Mouse (Mus musculus): Measurements from ENCODE around the gene Ppl. TPM values are rescaled to one million over a fixed set of nuclear protein-coding genes. Genes with fewer than 3 reads are reported as not detected.
A peak's percentile ranks its signal among the peaks of the same experiment; 100 is the strongest.

Ppl gene
- polyA plus RNA-seq, 1 experiment from 2014 or later = 1.3 TPM

DNA sequence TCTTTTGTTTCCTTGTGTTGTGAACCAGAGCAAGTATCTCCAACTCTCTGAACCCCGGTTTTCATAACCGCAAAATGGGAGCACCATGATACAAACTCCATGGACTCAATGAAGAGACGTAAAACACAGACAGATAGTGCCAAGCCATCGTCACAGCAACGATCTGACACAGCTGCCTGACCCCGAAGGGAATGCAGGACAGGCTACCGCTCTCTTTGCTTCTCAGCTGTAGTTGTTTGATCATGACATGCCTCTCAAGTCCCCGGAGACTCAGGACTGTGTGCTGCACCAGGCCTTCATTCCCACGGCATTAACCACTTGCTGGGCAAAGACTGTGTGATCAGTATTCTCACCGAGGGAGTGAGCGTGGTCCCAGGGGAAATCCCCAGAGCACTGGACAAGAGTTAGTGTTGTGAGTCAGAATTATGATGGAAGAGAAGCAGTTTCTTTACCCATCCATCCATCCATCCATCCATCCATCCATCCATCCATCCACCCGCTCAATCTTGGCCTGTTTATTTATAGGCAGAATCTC lies 4.9 kb upstream of the Ppl start:
- peaks cover 15% of the 10 kb centered on the region for H3K27me3 ChIP-seq (ENCODE audit: control insufficient read depth, insufficient read depth, low read length)
- H3K27ac ChIP-seq (replicated peaks in 1 of 2; ENCODE audit: control insufficient read depth in 1 of 2, insufficient read depth in 1 of 2, low read depth in 2 of 2, low read length in 2 of 2) = no peak overlapping the region
- H3K4me2 ChIP-seq (ENCODE audit: low read length) = no peak overlapping the region
- H3K36me3 ChIP-seq (ENCODE audit: control insufficient read depth, insufficient read depth, low read length) = no peaks in the 10 kb centered on the region
- no peak for ATAC-seq (ENCODE audit: insufficient number of reproducible peaks, insufficient read depth, low FRiP score, low read depth)
- H3K9me3 ChIP-seq (ENCODE audit: control insufficient read depth, low read length) = no peaks in the 10 kb centered on the region
- no peak overlapping the region for H3K4me3 ChIP-seq (ENCODE audit: control insufficient read depth in 1 of 2, insufficient read depth in 1 of 2, low read depth in 1 of 2, low read length in 2 of 2)
- WGBS = 61% methylated on average over 12 of the region's 12 CpGs
- peaks cover 34 to 38% of the 10 kb centered on the region in 2 experiments for H3K4me1 ChIP-seq (ENCODE audit: control insufficient read depth in 2 of 2, insufficient read depth in 2 of 2, low read length in 2 of 2)
- no peak overlapping the region for H3K9ac ChIP-seq (ENCODE audit: low read length)

DNA sequence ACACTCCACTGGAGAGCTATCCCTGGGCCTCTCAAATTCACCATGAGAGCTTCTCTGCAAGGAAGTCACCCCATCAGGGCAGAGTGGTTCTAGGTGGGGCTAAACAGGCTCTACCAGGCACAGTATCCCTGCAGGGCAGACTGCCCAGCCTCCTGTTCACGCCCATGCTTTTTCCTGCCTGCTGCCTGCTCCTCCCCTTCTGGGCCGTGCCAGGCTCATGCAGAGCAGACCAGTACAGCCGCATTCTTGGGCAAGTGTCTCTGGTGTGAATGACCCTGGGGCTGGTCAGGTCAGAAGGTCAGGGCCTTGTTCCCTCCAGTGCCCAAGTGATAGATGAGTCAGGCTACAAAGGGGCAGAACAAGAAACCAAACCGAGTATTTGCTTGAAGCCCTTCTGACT lies 4.3 kb upstream of the Ppl start:
- no peaks in the 10 kb centered on the region for H3K9me3 ChIP-seq (ENCODE audit: control insufficient read depth, low read length)
- no peak overlapping the region for H3K4me2 ChIP-seq (ENCODE audit: low read length)
- no peak overlapping the region for H3K4me3 ChIP-seq (ENCODE audit: control insufficient read depth in 1 of 2, insufficient read depth in 1 of 2, low read depth in 1 of 2, low read length in 2 of 2)
- H3K4me1 ChIP-seq (ENCODE audit: control insufficient read depth in 2 of 2, insufficient read depth in 2 of 2, low read length in 2 of 2) = peaks cover 34 to 43% of the 10 kb centered on the region in 2 experiments
- no peak overlapping the region for H3K27ac ChIP-seq (replicated peaks in 1 of 2; ENCODE audit: control insufficient read depth in 1 of 2, insufficient read depth in 1 of 2, low read depth in 2 of 2, low read length in 2 of 2)
- peak overlapping the region; percentile 7; the same call in 1 of the 2 replicates for H3K9ac ChIP-seq (ENCODE audit: low read length)
- 21% methylated on average over 4 of the region's 4 CpGs for WGBS
- no peaks in the 10 kb centered on the region for H3K36me3 ChIP-seq (ENCODE audit: control insufficient read depth, insufficient read depth, low read length)
- peak; percentile 11 for ATAC-seq (ENCODE audit: insufficient number of reproducible peaks, insufficient read depth, low FRiP score, low read depth)
- H3K27me3 ChIP-seq (ENCODE audit: control insufficient read depth, insufficient read depth, low read length) = peaks cover 20% of the 10 kb centered on the region

DNA sequence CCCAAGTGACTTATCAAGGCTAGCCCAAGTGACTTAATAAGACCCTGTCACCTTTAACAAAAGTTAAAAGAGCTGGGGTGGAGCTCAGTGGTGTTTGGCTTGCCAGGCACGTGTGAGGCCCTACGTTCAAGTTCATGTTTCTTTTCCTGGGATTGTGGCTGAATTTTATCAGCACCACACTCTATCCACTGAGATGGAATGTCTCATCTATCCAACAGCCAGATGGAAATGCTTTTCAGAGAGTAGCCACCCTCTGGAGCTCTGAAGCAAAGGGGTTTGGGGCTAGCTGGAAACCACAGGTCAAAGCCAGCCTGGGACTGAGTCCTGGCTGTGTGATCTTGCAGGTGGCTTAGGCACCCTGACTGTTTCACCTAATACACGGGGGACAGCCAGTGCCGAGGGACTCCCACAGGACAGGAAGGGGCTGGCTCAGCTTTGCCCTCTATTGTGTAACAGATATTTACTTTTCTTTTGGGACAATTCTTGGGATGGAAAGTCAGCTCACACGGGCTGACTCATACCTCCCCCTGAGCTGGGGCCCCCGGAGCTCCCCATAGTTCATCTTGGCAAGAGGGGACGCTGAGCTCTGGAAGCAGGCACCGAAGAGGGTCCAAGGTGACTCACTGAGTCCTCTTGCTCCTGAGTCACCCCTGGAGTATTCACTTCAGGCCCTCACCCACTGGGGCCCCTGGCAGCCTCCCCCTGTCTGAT lies 3.5 kb upstream of the Ppl start:
- Histone ChIP-seq H3K36me3 (ENCODE audit: control insufficient read depth, insufficient read depth, low read length) (no peaks in the 10 kb centered on the region), H3K27ac (replicated peaks in 1 of 2; ENCODE audit: control insufficient read depth in 1 of 2, insufficient read depth in 1 of 2, low read depth in 2 of 2, low read length in 2 of 2) (peak overlapping the region; percentile 5 to 35; a peak in 3 of 4 replicates), H3K4me1 (ENCODE audit: control insufficient read depth in 2 of 2, insufficient read depth in 2 of 2, low read length in 2 of 2) (peaks cover 34 to 50% of the 10 kb centered on the region in 2 experiments), H3K4me2 (ENCODE audit: low read length) (no peak overlapping the region), H3K4me3 (ENCODE audit: control insufficient read depth in 1 of 2, insufficient read depth in 1 of 2, low read depth in 1 of 2, low read length in 2 of 2) (no peak overlapping the region), H3K9me3 (ENCODE audit: control insufficient read depth, low read length) (no peaks in the 10 kb centered on the region), H3K27me3 (ENCODE audit: control insufficient read depth, insufficient read depth, low read length) (peaks cover 28% of the 10 kb centered on the region), H3K9ac (ENCODE audit: low read length) (peak overlapping the region; percentile 7; the same call in 1 of the 2 replicates)
- ATAC-seq (ENCODE audit: insufficient number of reproducible peaks, insufficient read depth, low FRiP score, low read depth) = no peak
- whole genome bisulfite sequencing = 49% methylated on average over 8 of the region's 8 CpGs

DNA sequence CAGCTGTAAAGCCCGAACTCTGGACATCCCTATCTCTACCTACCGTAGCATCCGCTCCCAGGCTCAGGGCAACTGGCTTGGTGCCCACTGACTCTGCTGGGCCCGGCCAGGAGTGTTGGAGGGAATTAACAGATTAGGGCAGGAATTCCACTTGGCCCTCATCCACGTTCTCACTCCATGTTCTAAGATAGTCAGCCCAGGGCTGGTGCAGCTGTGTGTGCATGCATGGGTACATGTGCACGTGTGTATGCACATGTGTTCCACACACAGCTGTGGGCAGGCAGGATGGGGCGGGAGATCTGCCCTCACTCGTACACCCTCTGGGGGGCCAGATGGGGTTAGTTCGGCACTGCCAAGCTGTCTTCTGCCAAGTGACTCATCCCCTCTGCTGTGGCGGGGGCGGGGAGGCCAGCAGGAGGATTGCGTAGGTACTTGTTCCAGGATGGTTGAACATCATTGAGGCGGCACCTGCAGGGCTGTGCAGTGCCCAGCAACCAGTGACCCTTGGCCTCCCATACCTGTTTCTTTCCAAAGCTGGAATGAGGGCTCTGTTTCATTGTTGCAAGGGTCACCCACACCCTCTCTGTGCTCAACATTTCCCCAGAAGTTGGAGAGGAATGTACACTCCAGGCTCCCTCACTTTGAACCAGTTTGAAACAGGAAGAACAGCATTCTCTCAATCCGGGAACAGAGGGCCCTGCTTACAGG lies 2.6 kb upstream of the Ppl start:
- no peaks in the 10 kb centered on the region for H3K36me3 ChIP-seq (ENCODE audit: control insufficient read depth, insufficient read depth, low read length)
- H3K9ac ChIP-seq (ENCODE audit: low read length) = no peak overlapping the region
- H3K4me1 ChIP-seq (ENCODE audit: control insufficient read depth in 2 of 2, insufficient read depth in 2 of 2, low read length in 2 of 2) = peaks cover 34 to 53% of the 10 kb centered on the region in 2 experiments
- peaks cover 37% of the 10 kb centered on the region for H3K27me3 ChIP-seq (ENCODE audit: control insufficient read depth, insufficient read depth, low read length)
- H3K9me3 ChIP-seq (ENCODE audit: control insufficient read depth, low read length) = no peaks in the 10 kb centered on the region
- peak; percentile 83 for ATAC-seq (ENCODE audit: insufficient number of reproducible peaks, insufficient read depth, low FRiP score, low read depth)
- H3K4me2 ChIP-seq (ENCODE audit: low read length) = 0 out of 2 replicates have a peak overlapping the region, but pooled peaks have one; percentile 11
- peak overlapping the region; percentile 21 to 35; a peak in 3 of 4 replicates for H3K27ac ChIP-seq (replicated peaks in 1 of 2; ENCODE audit: control insufficient read depth in 1 of 2, insufficient read depth in 1 of 2, low read depth in 2 of 2, low read length in 2 of 2)
- no peak overlapping the region for H3K4me3 ChIP-seq (ENCODE audit: control insufficient read depth in 1 of 2, insufficient read depth in 1 of 2, low read depth in 1 of 2, low read length in 2 of 2)
- 36% methylated on average over 14 of the region's 14 CpGs for WGBS

DNA sequence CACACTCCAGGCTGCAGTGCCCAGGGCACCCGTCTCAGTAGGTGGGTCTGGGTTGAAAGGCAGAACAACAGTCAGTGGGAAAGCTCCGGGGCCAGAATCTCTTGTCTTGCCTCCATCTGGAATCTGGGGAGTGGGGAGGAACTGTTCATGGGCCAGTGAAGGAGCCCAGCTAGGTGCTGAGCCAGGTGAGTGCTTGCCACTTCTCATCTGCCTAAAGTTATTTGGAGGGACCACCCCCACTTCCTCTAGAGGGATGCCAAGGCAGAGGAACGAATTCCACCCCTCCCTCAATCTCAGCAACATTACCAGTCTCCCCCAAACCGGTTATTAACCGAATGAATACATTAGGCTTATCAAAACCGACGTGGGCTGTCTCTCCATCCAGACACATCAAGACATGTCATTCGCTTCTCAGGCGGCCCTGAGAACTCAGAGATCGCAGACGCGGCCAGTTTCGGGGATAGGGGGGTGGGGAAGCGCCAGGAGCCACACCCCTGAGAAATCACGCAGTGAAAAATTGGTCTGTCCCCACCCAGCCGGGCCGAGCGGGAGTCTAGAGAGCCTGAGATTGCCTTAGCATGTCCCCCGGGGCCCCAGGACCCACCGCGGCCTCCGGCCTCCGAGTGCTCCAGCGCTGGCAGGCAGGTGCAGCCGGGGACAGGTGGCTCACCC lies 834 bp downstream of the Ppl start:
- H3K9me3 ChIP-seq (ENCODE audit: control insufficient read depth, low read length) = no peaks in the 10 kb centered on the region
- ATAC-seq (ENCODE audit: insufficient number of reproducible peaks, insufficient read depth, low FRiP score, low read depth) = no peak
- H3K36me3 ChIP-seq (ENCODE audit: control insufficient read depth, insufficient read depth, low read length) = no peaks in the 10 kb centered on the region
- peaks cover 55% of the 10 kb centered on the region for H3K27me3 ChIP-seq (ENCODE audit: control insufficient read depth, insufficient read depth, low read length)
- peak overlapping the region; percentile 63 for H3K4me2 ChIP-seq (ENCODE audit: low read length)
- 8% methylated on average over 25 of the region's 25 CpGs for WGBS
- H3K27ac ChIP-seq (replicated peaks in 1 of 2; ENCODE audit: control insufficient read depth in 1 of 2, insufficient read depth in 1 of 2, low read depth in 2 of 2, low read length in 2 of 2) = no peak overlapping the region
- peak overlapping the region; percentile 36 to 41; a peak in 3 of 4 replicates for H3K4me3 ChIP-seq (ENCODE audit: control insufficient read depth in 1 of 2, insufficient read depth in 1 of 2, low read depth in 1 of 2, low read length in 2 of 2)
- no peak overlapping the region for H3K9ac ChIP-seq (ENCODE audit: low read length)
- H3K4me1 ChIP-seq (ENCODE audit: control insufficient read depth in 2 of 2, insufficient read depth in 2 of 2, low read length in 2 of 2) = peaks cover 26 to 47% of the 10 kb centered on the region in 2 experiments

DNA sequence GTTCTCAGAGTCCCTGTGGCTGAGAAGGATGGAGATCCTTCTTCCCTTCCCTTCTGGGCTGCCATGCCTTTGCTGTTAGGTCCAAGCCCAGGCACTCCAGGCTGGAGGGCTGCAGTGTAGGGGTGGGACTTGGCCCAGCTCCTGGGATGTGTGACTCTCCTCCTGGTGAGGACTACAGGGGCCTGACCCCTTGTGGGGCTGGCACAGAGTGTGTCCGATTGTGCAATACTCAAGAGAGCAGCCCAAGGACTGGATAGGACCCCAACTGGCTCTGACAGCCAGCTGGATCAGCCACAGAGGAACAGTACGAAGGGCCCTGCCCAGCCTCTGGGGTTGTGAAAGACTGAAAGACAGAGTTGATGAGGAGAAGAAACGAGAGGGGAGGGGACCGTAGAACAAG lies 1.5 kb downstream of the Ppl start:
- H3K4me3 ChIP-seq (ENCODE audit: control insufficient read depth in 1 of 2, insufficient read depth in 1 of 2, low read depth in 1 of 2, low read length in 2 of 2) = no peak overlapping the region
- H3K9ac ChIP-seq (ENCODE audit: low read length) = no peak overlapping the region
- H3K27me3 ChIP-seq (ENCODE audit: control insufficient read depth, insufficient read depth, low read length) = peaks cover 55% of the 10 kb centered on the region
- peak; percentile 53 for ATAC-seq (ENCODE audit: insufficient number of reproducible peaks, insufficient read depth, low FRiP score, low read depth)
- H3K27ac ChIP-seq (replicated peaks in 1 of 2; ENCODE audit: control insufficient read depth in 1 of 2, insufficient read depth in 1 of 2, low read depth in 2 of 2, low read length in 2 of 2) = no peak overlapping the region
- no peaks in the 10 kb centered on the region for H3K36me3 ChIP-seq (ENCODE audit: control insufficient read depth, insufficient read depth, low read length)
- 17% methylated on average over 4 of the region's 4 CpGs for WGBS
- H3K4me1 ChIP-seq (ENCODE audit: control insufficient read depth in 2 of 2, insufficient read depth in 2 of 2, low read length in 2 of 2) = peaks cover 20 to 41% of the 10 kb centered on the region in 2 experiments
- H3K4me2 ChIP-seq (ENCODE audit: low read length) = peak overlapping the region; percentile 3; the same call in 1 of the 2 replicates
- H3K9me3 ChIP-seq (ENCODE audit: control insufficient read depth, low read length) = no peaks in the 10 kb centered on the region

DNA sequence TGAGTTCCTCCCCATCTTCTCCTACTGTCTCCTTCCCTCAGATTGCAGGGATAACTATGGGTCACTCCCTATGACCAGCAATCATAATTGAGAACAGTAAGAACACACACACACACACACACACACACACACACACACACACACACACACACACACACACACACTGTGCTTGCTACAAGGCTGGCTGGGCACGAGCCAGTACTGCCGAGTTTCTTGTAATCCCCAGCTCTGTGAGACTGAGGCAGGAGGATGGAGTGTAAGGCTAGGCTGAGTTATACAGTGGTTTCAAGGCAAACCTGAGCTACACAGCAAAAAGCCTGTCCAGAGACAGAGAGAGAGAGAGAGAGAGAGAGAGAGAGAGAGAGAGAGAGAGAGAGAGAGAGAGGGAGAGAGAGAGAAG lies 2.0 kb downstream of the Ppl start:
- no peak overlapping the region for H3K27ac ChIP-seq (replicated peaks in 1 of 2; ENCODE audit: control insufficient read depth in 1 of 2, insufficient read depth in 1 of 2, low read depth in 2 of 2, low read length in 2 of 2)
- peaks cover 55% of the 10 kb centered on the region for H3K27me3 ChIP-seq (ENCODE audit: control insufficient read depth, insufficient read depth, low read length)
- WGBS = 40% methylated on average over 2 of the region's 2 CpGs
- no peaks in the 10 kb centered on the region for H3K36me3 ChIP-seq (ENCODE audit: control insufficient read depth, insufficient read depth, low read length)
- peaks cover 14 to 35% of the 10 kb centered on the region in 2 experiments for H3K4me1 ChIP-seq (ENCODE audit: control insufficient read depth in 2 of 2, insufficient read depth in 2 of 2, low read length in 2 of 2)
- H3K4me2 ChIP-seq (ENCODE audit: low read length) = no peak overlapping the region
- no peaks in the 10 kb centered on the region for H3K9me3 ChIP-seq (ENCODE audit: control insufficient read depth, low read length)
- no peak overlapping the region for H3K9ac ChIP-seq (ENCODE audit: low read length)
- ATAC-seq (ENCODE audit: insufficient number of reproducible peaks, insufficient read depth, low FRiP score, low read depth) = no peak
- no peak overlapping the region for H3K4me3 ChIP-seq (ENCODE audit: control insufficient read depth in 1 of 2, insufficient read depth in 1 of 2, low read depth in 1 of 2, low read length in 2 of 2)

Data from heart, embryonic 14.5 days (tissue).